29 mouse cellular contexts compared by ENCODE assay signal in genomic region chr1:72793230-72793629, GRCm38 (mm10). TPM values are rescaled to one million over a fixed set of nuclear protein-coding genes. Genes with fewer than 3 reads are reported as not detected.
"Had no signal": no experiment of that assay in that cellular context is flagged by ENCODE, and none has a peak within 500 bp of the region (broad histone marks: within the 10 kb centered on the region; RNA-seq: fewer than 3 reads in every experiment).

No protein-coding gene starts in this region.

- H3K4me1 ChIP-seq: heart, embryonic 10.5 days; heart, embryonic 12.5 days; hindbrain, embryonic 13.5 days; hindbrain, embryonic 15.5 days; liver, embryonic 13.5 days; liver, embryonic 15.5 days had no signal

- H3K9me3 ChIP-seq: heart, embryonic 10.5 days; hindbrain, embryonic 13.5 days; hindbrain, embryonic 15.5 days; kidney, embryonic 15.5 days; limb, embryonic 10.5 days; limb, embryonic 12.5 days; liver, embryonic 13.5 days; liver, embryonic 15.5 days had no signal

- H3K4me3 ChIP-seq: gastrocnemius, adult 2 months; heart, embryonic 10.5 days; heart, embryonic 12.5 days; hindbrain, embryonic 13.5 days; hindbrain, embryonic 15.5 days; kidney, embryonic 15.5 days; left cerebral cortex, adult 2 months; limb, embryonic 10.5 days; limb, embryonic 12.5 days; liver, embryonic 13.5 days; liver, embryonic 15.5 days had no signal

- H3K9ac ChIP-seq: heart, embryonic 12.5 days; hindbrain, embryonic 13.5 days; hindbrain, embryonic 15.5 days; kidney, embryonic 15.5 days; limb, embryonic 12.5 days; liver, embryonic 13.5 days; liver, embryonic 15.5 days; liver, postnatal 0 days had no signal

- H3K4me2 ChIP-seq: heart, embryonic 12.5 days; hindbrain, embryonic 13.5 days; hindbrain, embryonic 15.5 days; kidney, embryonic 15.5 days; limb, embryonic 12.5 days; liver, embryonic 11.5 days; liver, embryonic 13.5 days; liver, embryonic 15.5 days had no signal

- H3K36me3 ChIP-seq: heart, embryonic 10.5 days; heart, embryonic 12.5 days; hindbrain, embryonic 13.5 days; hindbrain, embryonic 15.5 days; kidney, embryonic 15.5 days; limb, embryonic 10.5 days; limb, embryonic 12.5 days; liver, embryonic 13.5 days; liver, embryonic 15.5 days had no signal

- H3K27me3 ChIP-seq: heart, embryonic 12.5 days; hindbrain, embryonic 13.5 days; hindbrain, embryonic 15.5 days; kidney, embryonic 15.5 days; limb, embryonic 12.5 days; liver, embryonic 13.5 days; liver, embryonic 15.5 days had no signal

- H3K27ac ChIP-seq: gastrocnemius, adult 2 months; heart, embryonic 10.5 days; hindbrain, embryonic 13.5 days; hindbrain, embryonic 15.5 days; hindbrain, postnatal 0 days; kidney, embryonic 15.5 days; kidney, postnatal 0 days; left cerebral cortex, adult 2 months; limb, embryonic 10.5 days; limb, embryonic 12.5 days; liver, embryonic 13.5 days; liver, embryonic 15.5 days had no signal

- ATAC-seq: hindbrain, postnatal 0 days; intestine, embryonic 16.5 days; liver, postnatal 0 days had no signal

- DNase-seq: gastrocnemius, adult 2 months; gastrocnemius, postnatal 10 days; gastrocnemius, postnatal 25 days; heart, adult 18-20 months; heart, postnatal 10 days; heart, postnatal 4 days; kidney, adult 11 months; kidney, adult 2 months; kidney, adult 9 months; kidney, postnatal 14 days; kidney, postnatal 36 days; liver; liver, embryonic 13.5 days; liver, postnatal 0 days had no signal

RNA-seq across cellular contexts. Expression of gene Igfbp2, which starts 31.1 kb away (rescaled TPM):
- total RNA-seq: gastrocnemius, adult 2 months; granulocyte monocyte progenitor cell, adult 5-6 weeks; heart, postnatal 25 days had no signal
